Mouse (Mus musculus) liver, embryonic 14.5 days (tissue): ENCODE measurements around the gene Agtrap.

Experiments
- CTCF ChIP-seq: IDR thresholded peaks from 2 replicates; pipeline ENCODE4 v1.5.1; 2016; ENCODE audit warnings: antibody characterized with exemption, low read depth, control low read depth
- EP300 ChIP-seq: IDR thresholded peaks from 2 replicates; pipeline ENCODE4 v1.6.1; 2016; ENCODE audit warnings: antibody characterized with exemption, low read depth

DNA sequence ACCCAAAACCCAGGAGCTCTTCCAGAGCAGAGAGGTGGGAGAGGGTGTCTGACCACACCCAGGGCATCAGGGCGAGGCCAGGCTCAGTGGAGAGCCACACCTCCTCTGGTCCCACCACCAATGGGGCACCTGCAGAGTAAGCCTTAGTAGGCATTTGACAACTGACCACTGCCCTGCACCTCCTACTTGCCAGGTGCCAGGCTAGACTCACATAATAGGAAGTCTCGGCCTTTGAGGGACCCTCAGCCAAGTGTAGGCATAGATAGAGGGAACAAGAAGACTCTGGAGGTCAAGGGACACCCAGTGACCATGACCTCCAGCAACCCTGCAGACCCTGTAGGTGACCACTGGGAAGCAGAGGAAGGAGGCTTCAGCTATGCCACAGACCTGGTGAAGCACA is 43.7 kb downstream of the Agtrap start:
- TF ChIP-seq CTCF = no peak
- no peak for TF ChIP-seq EP300
